Mouse (Mus musculus): Measurements from ENCODE around the gene Ect2l. TPM values are rescaled to one million over a fixed set of nuclear protein-coding genes. Genes with fewer than 3 reads are reported as not detected.

Gene Ect2l
- polyA plus RNA-seq, 1 experiment from 2014 or later, result 0.25 TPM

GRCm38 (mm10) chr10:18082772-18083171, 127.9 kb downstream of the Ect2l start:
- Histone ChIP-seq H3K4me1 (ENCODE audit: control insufficient read depth, insufficient read depth, low read length) (no peaks in the 10 kb centered on the region), H3K4me3 (replicated peaks; ENCODE audit: low read depth, low read length) (no peak overlapping the region), H3K36me3 (ENCODE audit: control insufficient read depth, insufficient read depth, low read length) (no peaks in the 10 kb centered on the region), H3K4me2 (ENCODE audit: low read length) (no peak overlapping the region), H3K27me3 (ENCODE audit: control insufficient read depth, insufficient read depth, low read length) (no peaks in the 10 kb centered on the region), H3K9ac (replicated peaks; ENCODE audit: low read length) (no peak overlapping the region), H3K9me3 (ENCODE audit: control insufficient read depth, low read length) (peaks cover 2% of the 10 kb centered on the region; the same call in 1 of the 2 replicates), H3K27ac (replicated peaks; ENCODE audit: low read depth, low read length) (no peak overlapping the region)
- DNase-seq (no peak), ATAC-seq (ENCODE audit: low FRiP score, low TSS enrichment) (no peak)
- WGBS, result 97% methylated on average over 6 of the region's 6 CpGs

DNA sequence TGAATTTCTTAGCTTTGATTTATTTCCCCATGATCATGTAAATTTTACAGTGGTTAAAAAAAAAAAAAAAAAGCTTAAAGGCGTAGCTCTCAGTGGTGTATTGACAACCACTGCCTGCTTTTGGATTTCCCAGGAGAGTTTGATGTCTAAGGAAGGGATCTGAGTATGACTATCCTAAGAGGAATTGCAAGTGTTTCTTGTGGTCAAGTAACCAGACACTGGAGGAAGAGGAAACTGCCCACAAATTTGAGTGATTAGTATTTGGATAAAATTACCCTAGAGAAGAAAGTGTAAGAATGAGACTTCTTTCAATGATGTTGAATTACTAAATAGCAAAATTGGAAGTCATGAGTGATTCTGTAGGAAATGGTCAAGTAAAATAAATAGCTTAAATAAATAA, 129.2 kb downstream of the Ect2l start:
- Histone ChIP-seq H3K27me3 (ENCODE audit: control insufficient read depth, insufficient read depth, low read length) (no peaks in the 10 kb centered on the region), H3K36me3 (ENCODE audit: control insufficient read depth, insufficient read depth, low read length) (0 out of 2 replicates have a peak, but pooled peaks cover 3% of the 10 kb centered on the region), H3K4me2 (ENCODE audit: low read length) (no peak overlapping the region), H3K4me1 (ENCODE audit: control insufficient read depth, insufficient read depth, low read length) (no peaks in the 10 kb centered on the region), H3K4me3 (replicated peaks; ENCODE audit: low read depth, low read length) (no peak overlapping the region), H3K9ac (replicated peaks; ENCODE audit: low read length) (no peak overlapping the region), H3K27ac (replicated peaks; ENCODE audit: low read depth, low read length) (no peak overlapping the region), H3K9me3 (ENCODE audit: control insufficient read depth, low read length) (0 out of 2 replicates have a peak, but pooled peaks cover 2% of the 10 kb centered on the region)
- ATAC-seq (ENCODE audit: low FRiP score, low TSS enrichment) (no peak), DNase-seq (no peak)
- WGBS, result 82% methylated on average over 1 of the region's 1 CpGs

Other genes with a start within 250 kb of the Ect2l start
- gene Abracl, start 187.6 kb downstream of the Ect2l start, polyA plus RNA-seq (2014; fragmentation: Nextera tagmentation; extraction: Ambion mirVana), result 69.0 and 90.6 TPM in 2 replicates
- 23.1 and 27.5 TPM in 2 replicates for gene Reps1, start 155.0 kb downstream of the Ect2l start, polyA plus RNA-seq (2014; fragmentation: Nextera tagmentation; extraction: Ambion mirVana)
- 7.9 and 8.3 TPM in 2 replicates for gene Ccdc28a, start 24.1 kb upstream of the Ect2l start, polyA plus RNA-seq (2014; fragmentation: Nextera tagmentation; extraction: Ambion mirVana)
- 13.9 and 16.9 TPM in 2 replicates for gene Nhsl1, start 108.1 kb upstream of the Ect2l start, polyA plus RNA-seq (2014; fragmentation: Nextera tagmentation; extraction: Ambion mirVana)

Measured in midbrain, embryonic 14.5 days (tissue).